Mouse (Mus musculus) cortical plate, adult 2 months (tissue): ENCODE data around the gene 4930432M17Rik.

Experiments used
- CTCF ChIP-seq: fragments of 200-500 bp; IDR thresholded peaks from 2 replicates; pipeline ENCODE4 v1.5.1; 2011; ENCODE audit warnings: mild to moderate bottlenecking, control low read depth, low read length; ENCODE audit not compliant: insufficient read depth; ENCODE audit errors: extremely low read depth
- POLR2A ChIP-seq: fragments of 200-500 bp; IDR thresholded peaks from 2 replicates; pipeline ENCODE4 v1.6.1; 2011; ENCODE audit warnings: mild to moderate bottlenecking, low read length, control low read depth; ENCODE audit not compliant: insufficient read depth; ENCODE audit errors: extremely low read depth

DNA sequence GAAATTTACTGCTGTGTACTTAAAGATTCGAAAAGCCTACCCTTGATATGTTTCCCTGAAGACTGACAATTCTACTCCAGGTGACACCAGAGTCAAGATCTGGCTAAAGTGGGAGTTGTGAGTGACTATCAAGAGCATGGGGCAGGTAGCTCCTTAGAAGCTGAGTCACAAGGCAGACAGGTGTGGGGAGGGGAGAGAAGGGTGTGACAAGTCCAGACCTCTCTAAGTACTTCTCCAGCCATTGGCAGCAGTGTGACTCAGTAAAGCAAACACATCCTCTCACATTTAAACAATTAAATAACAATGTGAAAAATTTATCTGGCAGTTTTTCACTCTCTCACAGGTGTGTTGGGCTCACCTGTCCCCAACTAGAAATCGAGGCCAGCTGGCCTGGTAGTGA lies 44.9 kb upstream of the 4930432M17Rik start:
- TF ChIP-seq CTCF (no peak), POLR2A (no peak)
